In genomic region chr12:83488211-83488941, GRCm38 (mm10) we compare ENCODE assay signal across 8 mouse cellular contexts. TPM values are rescaled to one million over a fixed set of nuclear protein-coding genes. Genes with fewer than 3 reads are reported as not detected.
A peak's percentile ranks its signal among the peaks of the same experiment; 100 is the strongest.
DNase-seq lines count a peak whose midpoint lies in the region; ATAC-seq and TF ChIP-seq lines count a peak whose summit lies in the region.

No protein-coding gene starts in this region.

- H3K9ac ChIP-seq in forebrain, postnatal 0 days = no peak overlapping the region
- H3K9ac ChIP-seq in lung, embryonic 15.5 days = peak overlapping the region; percentile 16

- H3K4me3 ChIP-seq in forebrain, postnatal 0 days (ENCODE audit: low read depth, low read length) = peak overlapping the region; percentile 63
- peak overlapping the region; percentile 66 for H3K4me3 ChIP-seq in lung, embryonic 15.5 days

- H3K27ac ChIP-seq in forebrain, postnatal 0 days (ENCODE audit: low read depth, low read length) = peak overlapping the region; percentile 15; the same call in 1 of the 2 replicates
- no peak overlapping the region for H3K27ac ChIP-seq in lung, embryonic 15.5 days

- no peak for TF ChIP-seq CTCF in forebrain, postnatal 0 days (IDR thresholded peaks at IDR 0.05; ENCODE audit: low read depth)

- peak overlapping the region; percentile 100 for H3K4me2 ChIP-seq in forebrain, postnatal 0 days (ENCODE audit: low read depth)
- H3K4me2 ChIP-seq in lung, embryonic 15.5 days = peak overlapping the region; percentile 100

- H3K9me3 ChIP-seq in forebrain, postnatal 0 days (ENCODE audit: low read length) = no peaks in the 10 kb centered on the region
- H3K9me3 ChIP-seq in lung, embryonic 15.5 days = no peaks in the 10 kb centered on the region

- peaks cover 6% of the 10 kb centered on the region; the same call in 1 of the 2 replicates for H3K4me1 ChIP-seq in forebrain, postnatal 0 days (ENCODE audit: insufficient read depth)
- peaks cover 29% of the 10 kb centered on the region for H3K4me1 ChIP-seq in lung, embryonic 15.5 days

- no peaks in the 10 kb centered on the region for H3K36me3 ChIP-seq in forebrain, postnatal 0 days (ENCODE audit: insufficient read depth)
- H3K36me3 ChIP-seq in lung, embryonic 15.5 days = no peaks in the 10 kb centered on the region

- peak; percentile 10 for DNase-seq in urinary bladder, postnatal 25 days (ENCODE audit: low spot score)
- no peak for DNase-seq in urinary bladder, adult 2 months (ENCODE audit: low spot score)
- DNase-seq in cerebellum, adult 8-10 months = peak; percentile 57
- DNase-seq in forebrain, postnatal 0 days = no peak
- peak; percentile 64 for DNase-seq in kidney, adult 18-20 months
- DNase-seq in spleen, postnatal 10 days (ENCODE audit: low spot score in 2 of 2) = peak; percentile 37 to 44
- no peak for DNase-seq in right cerebral cortex, adult 18-20 months

- no peaks in the 10 kb centered on the region; the same call in 1 of the 2 replicates for H3K27me3 ChIP-seq in forebrain, postnatal 0 days (ENCODE audit: insufficient read depth, low read length)
- H3K27me3 ChIP-seq in lung, embryonic 15.5 days = peaks cover 35% of the 10 kb centered on the region

- ATAC-seq in forebrain, postnatal 0 days = no peak
- no peak for ATAC-seq in lung, embryonic 15.5 days (ENCODE audit: borderline replicate concordance, extremely low read depth, low FRiP score, low TSS enrichment)

- under 1% methylated on average over 29 of the region's 29 CpGs for WGBS in forebrain, postnatal 0 days
- WGBS in lung, embryonic 15.5 days = under 1% methylated on average over 29 of the region's 29 CpGs

RNA-seq across cellular contexts. Expression of gene Dpf3, which starts 0.9 kb away (rescaled TPM):
- polyA plus RNA-seq in urinary bladder, adult 2 months (2012; rRNA removed) = 4.7 and 5.1 TPM in 2 replicates
- 11.4 and 15.3 TPM in 2 replicates for total RNA-seq in forebrain, postnatal 0 days (2014; rRNA removed)
- polyA plus RNA-seq in forebrain, postnatal 0 days (2015; fragmentation: Nextera tagmentation; extraction: Ambion mirVana) = 4.9 and 8.1 TPM in 2 replicates
- 2.7 and 3.7 TPM in 2 replicates for polyA plus RNA-seq in lung, embryonic 15.5 days (2015; fragmentation: Nextera tagmentation; extraction: Ambion mirVana)

RNA-seq across cellular contexts. Expression of gene Dcaf4, which starts 31.9 kb away (rescaled TPM):
- polyA plus RNA-seq in urinary bladder, adult 2 months (2012; rRNA removed) = 27.1 and 30.9 TPM in 2 replicates
- total RNA-seq in forebrain, postnatal 0 days (2014; rRNA removed) = 45.3 and 49.7 TPM in 2 replicates
- 42.4 and 42.7 TPM in 2 replicates for polyA plus RNA-seq in forebrain, postnatal 0 days (2015; fragmentation: Nextera tagmentation; extraction: Ambion mirVana)
- polyA plus RNA-seq in lung, embryonic 15.5 days (2015; fragmentation: Nextera tagmentation; extraction: Ambion mirVana) = 21.9 and 24.0 TPM in 2 replicates

Comparison
In these comparisons a context has a peak if more than half of its experiments do, and no peak if none do; other contexts are left out.
1. DNase-seq: peak in urinary bladder, postnatal 25 days (single experiment), cerebellum, adult 8-10 months (single experiment), kidney, adult 18-20 months (single experiment) and spleen, postnatal 10 days (2 of 2); none in urinary bladder, adult 2 months (single experiment), forebrain, postnatal 0 days (single experiment) and right cerebral cortex, adult 18-20 months (single experiment).